Mouse (Mus musculus) heart, postnatal 0 days (tissue): ENCODE measurements around the gene Ppl. TPM values are rescaled to one million over a fixed set of nuclear protein-coding genes. Genes with fewer than 3 reads are reported as not detected.

Source experiments
- ATAC-seq: fragments of 200-750 bp; cut with Nextera tagmentation; 2 replicates; pipeline ENCODE4 v1.8.0; 2017; ENCODE audit warnings: low read depth, moderate number of reproducible peaks, moderate library complexity; ENCODE audit not compliant: insufficient read depth
- DNase-seq: peaks from one replicate; pipeline ENCODE4 v3.0.0-alpha.2; 2016; ENCODE audit warnings: low spot score
- H3K27ac ChIP-seq: fragments of 300-500 bp; sonication (generic); 2 replicates; pipeline ENCODE4 v1.5.1; 2014; ENCODE audit warnings: low read depth, mild to moderate bottlenecking
- H3K27me3 ChIP-seq: fragments of 300-500 bp; sonication (generic); 2 replicates; pipeline ENCODE4 v1.6.1; 2014; ENCODE audit warnings: low read length, mixed read lengths; ENCODE audit not compliant: control insufficient read depth, insufficient read depth
- H3K36me3 ChIP-seq: fragments of 300-500 bp; sonication (generic); replicated peaks from 2 replicates; pipeline ENCODE4 v1.6.1; 2014; ENCODE audit warnings: low read length, mixed read lengths; ENCODE audit not compliant: control insufficient read depth, insufficient read depth
- H3K4me1 ChIP-seq: fragments of 300-500 bp; sonication (generic); 2 replicates; pipeline ENCODE4 v1.6.1; 2014; ENCODE audit warnings: antibody characterized with exemption; ENCODE audit not compliant: control insufficient read depth, insufficient read depth
- H3K4me2 ChIP-seq: fragments of 300-500 bp; sonication (generic); 2 replicates; pipeline ENCODE4 v1.6.1; 2014; ENCODE audit warnings: low read depth, mild to moderate bottlenecking, low read length, moderate library complexity
- H3K4me3 ChIP-seq: fragments of 300-500 bp; sonication (generic); 2 replicates; pipeline ENCODE4 v1.5.1; 2014; ENCODE audit warnings: low read depth, low read length
- H3K9ac ChIP-seq: fragments of 300-500 bp; sonication (generic); replicated peaks from 2 replicates; pipeline ENCODE4 v1.6.1; 2014; ENCODE audit warnings: low read depth, low read length, mixed read lengths
- H3K9me3 ChIP-seq: fragments of 300-500 bp; sonication (generic); replicated peaks from 2 replicates; pipeline ENCODE4 v1.6.1; 2016; ENCODE audit warnings: low read length; ENCODE audit not compliant: control insufficient read depth
- CTCF ChIP-seq: IDR thresholded peaks from 2 replicates; pipeline ENCODE4 v1.5.1; 2016; ENCODE audit warnings: antibody characterized with exemption, control low read depth, low read depth
- EP300 ChIP-seq: IDR thresholded peaks from 2 replicates; pipeline ENCODE4 v1.6.1; 2016; ENCODE audit warnings: antibody characterized with exemption, low read depth
- WGBS: fragments of 180-500 bp; shearing (Covaris S2); extraction: QIAGEN DNeasy Blood & Tissue Kit; methylation state at CpG from one replicate; pipeline ENCODE4 v1.1.7; 2014; 5-methylcytosine and 5-hydroxymethylcytosine counted together
- polyA plus RNA-seq: library from polyadenylated mRNA; unstranded; fragments of >200 nt; fragmentation: Nextera tagmentation; extraction: Ambion mirVana; gene quantifications from 2 replicates; pipeline ENCODE4 v1.2.1, GENCODE M21; 2015
- total RNA-seq: library from RNA; depleted of rRNA; stranded (reverse); fragments of >200 nt; gene quantifications from 2 replicates; pipeline ENCODE4 v1.2.3, GENCODE M21; 2014; ENCODE audit warnings: low replicate concordance

Gene Ppl
- total and polyA plus RNA-seq, 2 experiments from 2014 or later = 1.00 to 2.4 TPM

GRCm38 (mm10) chr16:5157113-5157512 lies 24.9 kb upstream of the Ppl start:
- H3K27me3 ChIP-seq = peaks cover 4% of the 10 kb centered on the region; the same call in 1 of the 2 replicates
- 84% methylated on average over 3 of the region's 3 CpGs for WGBS
- H3K4me2 ChIP-seq = no peak overlapping the region
- H3K4me1 ChIP-seq = no peaks in the 10 kb centered on the region
- H3K9me3 ChIP-seq = no peaks in the 10 kb centered on the region
- H3K9ac ChIP-seq = no peak overlapping the region
- TF ChIP-seq EP300 (no peak), CTCF (no peak)
- DNase-seq (no peak), ATAC-seq (no peak)
- H3K36me3 ChIP-seq = no peaks in the 10 kb centered on the region
- no peak overlapping the region for H3K4me3 ChIP-seq
- H3K27ac ChIP-seq = no peak overlapping the region

DNA sequence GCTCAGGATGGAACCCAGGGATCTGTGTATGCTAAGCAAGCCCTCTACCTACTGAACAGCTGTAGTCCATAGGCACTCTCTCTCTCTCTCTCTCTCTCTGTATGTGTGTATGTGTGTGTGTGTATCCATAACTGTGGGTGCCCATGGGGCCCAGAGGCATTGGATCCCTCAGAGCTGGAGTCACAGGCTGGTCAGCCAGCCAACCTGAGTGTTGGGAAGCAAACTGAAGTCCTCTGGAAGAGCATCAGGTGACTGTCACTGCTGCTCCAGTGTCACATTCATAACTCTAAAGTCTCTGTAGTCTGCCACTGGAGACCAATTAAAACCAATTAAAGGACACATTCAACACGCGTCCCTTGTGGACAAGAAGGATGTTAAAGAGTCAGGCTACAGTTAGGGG lies 24.3 kb upstream of the Ppl start:
- Histone ChIP-seq H3K4me1 (no peaks in the 10 kb centered on the region), H3K36me3 (no peaks in the 10 kb centered on the region), H3K9me3 (no peaks in the 10 kb centered on the region), H3K4me3 (no peak overlapping the region), H3K9ac (no peak overlapping the region), H3K27ac (no peak overlapping the region), H3K4me2 (no peak overlapping the region), H3K27me3 (peaks cover 4% of the 10 kb centered on the region; the same call in 1 of the 2 replicates)
- no peak for TF ChIP-seq CTCF
- TF ChIP-seq EP300 = no peak
- DNase-seq = no peak
- 69% methylated on average over 2 of the region's 2 CpGs for WGBS
- ATAC-seq = no peak

DNA sequence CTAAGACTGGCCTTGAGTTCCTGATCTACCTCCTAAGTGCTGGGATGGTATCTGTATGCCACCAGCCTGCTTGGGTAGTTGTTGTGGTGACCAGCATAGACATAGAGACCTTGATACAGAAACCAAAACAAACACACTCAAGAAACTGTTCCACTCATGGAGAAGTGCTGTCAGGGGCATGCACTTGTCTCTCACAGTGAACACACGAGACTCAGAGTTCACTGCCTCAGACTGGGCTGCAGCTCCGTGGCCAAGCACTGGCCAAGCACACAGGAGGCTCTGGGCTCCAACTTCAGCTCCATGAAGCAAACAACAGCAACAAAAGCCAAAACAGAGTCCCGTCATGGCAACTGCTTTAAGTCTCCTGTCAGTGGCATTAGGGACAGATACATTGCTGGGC lies 22.8 kb upstream of the Ppl start:
- Histone ChIP-seq H3K9ac (no peak overlapping the region), H3K27ac (no peak overlapping the region), H3K4me2 (no peak overlapping the region), H3K36me3 (no peaks in the 10 kb centered on the region), H3K9me3 (no peaks in the 10 kb centered on the region), H3K4me1 (no peaks in the 10 kb centered on the region), H3K4me3 (no peak overlapping the region), H3K27me3 (peaks cover 10% of the 10 kb centered on the region; the same call in 1 of the 2 replicates)
- TF ChIP-seq EP300 (no peak), CTCF (no peak)
- WGBS = 47% methylated on average over 3 of the region's 3 CpGs
- ATAC-seq = no peak
- no peak for DNase-seq

GRCm38 (mm10) chr16:5153299-5154026 lies 21.2 kb upstream of the Ppl start:
- no peak for DNase-seq
- no peak overlapping the region for H3K4me3 ChIP-seq
- H3K9ac ChIP-seq = no peak overlapping the region
- ATAC-seq = no peak
- H3K36me3 ChIP-seq = no peaks in the 10 kb centered on the region
- no peak for TF ChIP-seq CTCF
- peaks cover 11% of the 10 kb centered on the region for H3K27me3 ChIP-seq
- WGBS = 52% methylated on average over 6 of the region's 6 CpGs
- no peaks in the 10 kb centered on the region for H3K9me3 ChIP-seq
- H3K27ac ChIP-seq = no peak overlapping the region
- H3K4me2 ChIP-seq = no peak overlapping the region
- no peaks in the 10 kb centered on the region for H3K4me1 ChIP-seq

DNA sequence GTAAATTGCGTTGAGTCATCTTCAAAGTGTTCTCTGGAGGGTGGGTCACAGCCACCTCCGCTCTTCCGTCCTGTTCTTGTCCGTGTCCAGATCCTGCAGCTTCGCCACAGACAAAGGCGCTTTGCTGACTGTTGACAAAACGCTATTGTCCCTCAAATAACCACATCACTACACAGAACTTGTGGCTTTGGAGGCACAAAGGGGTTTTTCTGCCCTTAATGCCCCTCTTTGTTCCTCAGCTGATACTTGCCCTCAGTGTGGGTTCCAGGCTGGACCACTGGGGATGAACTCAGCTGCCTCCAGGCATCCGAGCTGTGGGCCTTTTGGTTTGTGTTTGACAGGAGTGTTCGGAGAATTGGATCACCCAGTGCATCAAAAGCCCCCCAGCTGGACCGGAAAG lies 18.3 kb upstream of the Ppl start:
- no peak overlapping the region for H3K9ac ChIP-seq
- no peak overlapping the region for H3K27ac ChIP-seq
- no peak for ATAC-seq
- no peak overlapping the region for H3K4me2 ChIP-seq
- peaks cover 7% of the 10 kb centered on the region; the same call in 1 of the 2 replicates for H3K4me1 ChIP-seq
- WGBS = 77% methylated on average over 10 of the region's 10 CpGs
- no peaks in the 10 kb centered on the region for H3K36me3 ChIP-seq
- peaks cover 22% of the 10 kb centered on the region for H3K27me3 ChIP-seq
- H3K9me3 ChIP-seq = no peaks in the 10 kb centered on the region
- TF ChIP-seq EP300 = no peak
- no peak for TF ChIP-seq CTCF
- H3K4me3 ChIP-seq = no peak overlapping the region
- DNase-seq = no peak

GRCm38 (mm10) chr16:5147037-5147385 lies 14.8 kb upstream of the Ppl start, which contains the start of gene Sec14l5:
Sec14l5 (plus strand) TSS chr16:5147109.
- ATAC-seq = no peak
- WGBS = 20% methylated on average over 13 of the region's 13 CpGs
- Histone ChIP-seq H3K4me3 (peak within 1 kb of the TSS; percentile 23), H3K9ac (no peak within 1 kb of the TSS), H3K27ac (no peak within 1 kb of the TSS), H3K4me1 (peaks cover 7% of the 10 kb centered on the region; the same call in 1 of the 2 replicates), H3K36me3 (no peaks in the 10 kb centered on the region), H3K4me2 (peak within 1 kb of the TSS; percentile 63), H3K9me3 (no peaks in the 10 kb centered on the region), H3K27me3 (peaks cover 22% of the 10 kb centered on the region)
- TF ChIP-seq CTCF (no peak), EP300 (no peak)
- DNase-seq = no peak
